Mouse (Mus musculus): ENCODE data around the gene Mmp20. TPM values are rescaled to one million over a fixed set of nuclear protein-coding genes. Genes with fewer than 3 reads are reported as not detected.

Gene Mmp20
- polyA plus RNA-seq, 1 experiment, result not detected

DNA sequence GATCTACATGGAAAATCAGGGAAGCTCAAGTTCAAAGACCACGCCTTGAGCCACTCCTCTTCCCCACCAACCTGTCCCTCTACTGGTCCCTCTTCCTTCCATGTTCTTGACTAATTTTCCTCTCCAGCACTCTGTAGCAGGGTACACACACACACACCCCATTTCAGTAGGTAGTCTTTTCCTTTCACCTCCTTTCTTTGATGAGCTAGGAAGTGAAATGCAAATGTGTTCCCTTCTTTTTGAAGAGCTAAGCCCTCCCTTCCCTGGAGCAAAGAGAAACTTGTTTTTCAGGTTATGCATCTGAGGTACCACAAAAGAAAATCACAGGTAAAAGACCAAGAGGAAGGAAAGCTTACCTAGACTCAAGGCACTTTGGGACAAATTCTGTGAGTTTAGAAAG is 93.5 kb downstream of the Mmp20 start:
- Histone ChIP-seq H3K4me1 (ENCODE audit: control insufficient read depth, insufficient read depth, low read length) (no peaks in the 10 kb centered on the region; the same call in 1 of the 2 replicates), H3K4me3 (ENCODE audit: control insufficient read depth, low read depth, low read length) (no peak overlapping the region), H3K27ac (ENCODE audit: control insufficient read depth, insufficient read depth, low read depth, low read length) (no peak overlapping the region)

More for the DNA sequence above, 93.5 kb downstream of the Mmp20 start:
- H3K27me3 ChIP-seq (ENCODE audit: control insufficient read depth, insufficient read depth, low read length), result no peaks in the 10 kb centered on the region
- TF ChIP-seq POLR2A (IDR thresholded peaks at IDR 0.05; ENCODE audit: control insufficient read depth, low read depth, low read length) (no peak), CTCF (IDR thresholded peaks at IDR 0.05; ENCODE audit: control insufficient read depth, insufficient read depth, insufficient replicate concordance, low read depth, low read length) (no peak)
- H3K36me3 ChIP-seq (ENCODE audit: control insufficient read depth, insufficient read depth, low read length), result no peaks in the 10 kb centered on the region

Other genes with a start within 250 kb of the Mmp20 start
- not detected in 2 replicates for gene Mmp1b, start 240.2 kb upstream of the Mmp20 start, polyA plus RNA-seq (2012; rRNA removed)
- not detected in 2 replicates for gene Mmp3, start 182.4 kb upstream of the Mmp20 start, polyA plus RNA-seq (2012; rRNA removed)
- gene Mmp10, start 125.9 kb upstream of the Mmp20 start, polyA plus RNA-seq (2012; rRNA removed), result not detected in 2 replicates
- not detected in 2 replicates for gene Mmp8, start 69.8 kb upstream of the Mmp20 start, polyA plus RNA-seq (2012; rRNA removed)
- gene Mmp27, start 56.8 kb upstream of the Mmp20 start, polyA plus RNA-seq (2012; rRNA removed), result not detected in 2 replicates
- 3.0 TPM in 1 of 2 replicates, not detected in the other for gene Mmp7, start 63.9 kb downstream of the Mmp20 start, polyA plus RNA-seq (2012; rRNA removed)
- 31.8 and 32.8 TPM in 2 replicates for gene Tmem123, start 135.8 kb downstream of the Mmp20 start, polyA plus RNA-seq (2012; rRNA removed)
- 28.4 and 33.6 TPM in 2 replicates for gene Birc2, start 208.8 kb downstream of the Mmp20 start, polyA plus RNA-seq (2012; rRNA removed)
- 1.9 and 2.7 TPM in 2 replicates for gene Birc3, start 245.0 kb downstream of the Mmp20 start, polyA plus RNA-seq (2012; rRNA removed)